Mouse (Mus musculus): ENCODE measurements at regions not wholly inside any gene's neighbourhood (a gene's known extent, or its start where the extent isn't known, plus 50 kb on each side); places are given as distances from the start of the nearest gene placed in this dataset.

DNA sequence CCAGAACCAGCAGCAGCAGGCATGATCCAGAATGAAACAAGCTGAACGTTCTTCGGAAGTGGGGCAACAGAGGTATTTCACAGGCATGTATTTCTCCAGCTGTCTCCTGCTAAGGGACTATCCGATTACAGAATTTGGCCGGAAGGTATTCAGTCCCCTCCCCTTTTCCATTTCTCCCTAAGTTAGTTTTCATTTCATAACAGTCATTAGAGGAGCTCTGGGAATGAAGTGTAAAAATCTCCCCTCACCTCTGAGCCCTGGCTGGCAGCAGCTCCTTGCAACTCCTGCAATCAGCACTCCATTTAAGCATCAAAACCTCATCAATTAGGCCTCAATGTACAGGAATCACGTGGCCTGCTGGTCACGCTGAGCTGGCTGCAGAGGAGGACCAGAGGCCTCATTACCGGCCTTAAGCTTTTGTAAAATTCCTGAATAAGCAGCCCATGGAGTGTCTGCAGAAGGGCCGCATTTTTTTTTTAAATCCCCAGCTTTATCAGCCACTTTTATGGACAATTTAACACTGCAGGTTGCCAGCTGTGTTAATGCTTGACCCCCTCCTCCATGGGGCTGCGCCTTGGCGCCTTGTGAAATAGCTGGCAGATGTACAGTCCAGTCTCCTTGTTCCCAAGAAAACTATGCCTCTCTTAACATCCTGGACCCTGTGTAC is 456.1 kb upstream of the Kirrel3 start:
- Histone ChIP-seq H3K4me1 (peaks cover 8% of the 10 kb centered on the region; the same call in 1 of the 2 replicates), H3K27me3 (no peaks in the 10 kb centered on the region), H3K27ac (no peak overlapping the region), H3K4me2 (replicated peaks) (no peak overlapping the region), H3K9ac (no peak overlapping the region), H3K9me3 (replicated peaks) (no peaks in the 10 kb centered on the region), H3K36me3 (no peaks in the 10 kb centered on the region), H3K4me3 (no peak overlapping the region)
- ATAC-seq (ENCODE audit: low FRiP score): peak; percentile 81
- WGBS: 43% methylated on average over 10 of the region's 10 CpGs

DNA sequence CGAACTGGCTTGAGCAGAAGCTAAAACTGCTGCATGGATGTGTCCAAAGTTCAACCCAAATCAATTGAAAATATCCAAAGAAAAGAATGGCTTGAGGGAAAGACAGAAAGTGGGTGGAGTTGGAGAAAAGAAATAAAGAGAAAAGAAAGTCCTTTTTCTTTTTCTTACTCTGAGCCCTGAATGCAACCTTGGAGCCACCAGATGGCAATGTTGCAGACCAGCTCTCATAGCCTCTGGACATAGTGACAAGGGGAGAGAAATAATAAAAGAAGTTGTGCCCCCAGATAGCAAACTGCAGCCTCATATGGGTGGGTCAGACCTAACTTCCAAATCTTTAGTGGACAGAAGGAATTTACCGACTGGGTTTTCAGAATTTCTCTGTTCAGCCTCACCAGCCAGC is 431.3 kb upstream of the Kirrel3 start:
- Histone ChIP-seq H3K9me3 (replicated peaks) (no peaks in the 10 kb centered on the region), H3K36me3 (no peaks in the 10 kb centered on the region), H3K9ac (no peak overlapping the region), H3K4me3 (no peak overlapping the region), H3K27ac (no peak overlapping the region), H3K27me3 (no peaks in the 10 kb centered on the region), H3K4me2 (replicated peaks) (no peak overlapping the region), H3K4me1 (no peaks in the 10 kb centered on the region)
- WGBS: 78% methylated on average over 2 of the region's 2 CpGs
- ATAC-seq (ENCODE audit: low FRiP score): no peak
